Mouse (Mus musculus) liver, adult 2 months (tissue): Measurements from ENCODE around the gene Styx. TPM values are rescaled to one million over a fixed set of nuclear protein-coding genes. Genes with fewer than 3 reads are reported as not detected.

ENCODE experiments used
- DNase-seq: peaks from one replicate; pipeline ENCODE4 v3.0.0-alpha.2; 2011; ENCODE audit warnings: low read depth, low spot score; ENCODE audit errors: extremely low read depth
- H3K27ac ChIP-seq: fragments of 200-500 bp; replicated peaks from 2 replicates; pipeline ENCODE4 v1.5.1; 2012; ENCODE audit warnings: low read depth, mild to moderate bottlenecking, control low read depth, inconsistent platforms, low read length; ENCODE audit not compliant: insufficient read depth
- H3K27me3 ChIP-seq: fragments of 200-500 bp; 2 replicates; pipeline ENCODE4 v1.6.1; 2012; ENCODE audit warnings: mild to moderate bottlenecking, moderate library complexity, low read length, inconsistent platforms; ENCODE audit not compliant: control insufficient read depth, insufficient read depth
- H3K36me3 ChIP-seq: fragments of 200-500 bp; 2 replicates; pipeline ENCODE4 v1.6.1; 2012; ENCODE audit warnings: low read length, inconsistent platforms; ENCODE audit not compliant: control insufficient read depth, insufficient read depth
- H3K4me1 ChIP-seq: fragments of 200-500 bp; 2 replicates; pipeline ENCODE4 v1.6.1; 2011; ENCODE audit warnings: low read length; ENCODE audit not compliant: control insufficient read depth, insufficient read depth
- H3K4me3 ChIP-seq: fragments of 200-500 bp; 2 replicates; pipeline ENCODE4 v1.5.1; 2011; ENCODE audit warnings: low read depth, mild to moderate bottlenecking, control low read depth, low read length, moderate library complexity; ENCODE audit not compliant: insufficient read depth
- H3K79me2 ChIP-seq: fragments of 200-500 bp; 2 replicates; pipeline ENCODE4 v1.6.1; 2012; ENCODE audit warnings: inconsistent platforms, mild to moderate bottlenecking, low read length, moderate library complexity; ENCODE audit not compliant: control insufficient read depth, insufficient read depth
- H3K9ac ChIP-seq: fragments of 200-500 bp; 2 replicates; pipeline ENCODE4 v1.6.1; 2012; ENCODE audit warnings: low read depth, mild to moderate bottlenecking, control low read depth, inconsistent platforms, low read length
- CTCF ChIP-seq: fragments of 200-500 bp; IDR thresholded peaks from 2 replicates; pipeline ENCODE4 v1.5.1; 2011; ENCODE audit warnings: low read depth, low read length, control low read depth
- POLR2A ChIP-seq: fragments of 200-500 bp; IDR thresholded peaks from 2 replicates; pipeline ENCODE4 v1.6.1; 2011; ENCODE audit warnings: low read length, control low read depth; ENCODE audit not compliant: insufficient read depth; ENCODE audit errors: extremely low read depth
- WGBS: fragments of 180-500 bp; shearing (Covaris S2); methylation state at CpG from one replicate; pipeline ENCODE4 v1.1.7; 2018; 5-methylcytosine and 5-hydroxymethylcytosine counted together
- polyA plus RNA-seq: library from polyadenylated mRNA; depleted of rRNA; stranded (reverse); fragments of >200 nt; gene quantifications from 2 replicates; pipeline ENCODE4 v1.2.3, GENCODE M21; 2012
- total RNA-seq: library from RNA; depleted of rRNA; stranded (reverse); fragments of >200 nt; gene quantifications from 2 replicates; pipeline ENCODE4 v1.2.3, GENCODE M21; 2014

Gene Styx
- total and polyA plus RNA-seq, 2 experiments, result 1.4 to 5.3 TPM

GRCm38 (mm10) chr14:45328072-45328713 is 22.7 kb upstream of the Styx start:
- H3K27me3 ChIP-seq, result no peaks in the 10 kb centered on the region
- peaks cover 9% of the 10 kb centered on the region; the same call in 1 of the 2 replicates for H3K79me2 ChIP-seq
- H3K4me3 ChIP-seq, result no peak overlapping the region
- 95% methylated on average over 4 of the region's 4 CpGs for WGBS
- peaks cover 15% of the 10 kb centered on the region for H3K36me3 ChIP-seq
- TF ChIP-seq POLR2A (no peak), CTCF (no peak)
- no peaks in the 10 kb centered on the region; the same call in 1 of the 2 replicates for H3K4me1 ChIP-seq
- no peak for DNase-seq
- no peak overlapping the region for H3K9ac ChIP-seq
- H3K27ac ChIP-seq, result no peak overlapping the region

DNA sequence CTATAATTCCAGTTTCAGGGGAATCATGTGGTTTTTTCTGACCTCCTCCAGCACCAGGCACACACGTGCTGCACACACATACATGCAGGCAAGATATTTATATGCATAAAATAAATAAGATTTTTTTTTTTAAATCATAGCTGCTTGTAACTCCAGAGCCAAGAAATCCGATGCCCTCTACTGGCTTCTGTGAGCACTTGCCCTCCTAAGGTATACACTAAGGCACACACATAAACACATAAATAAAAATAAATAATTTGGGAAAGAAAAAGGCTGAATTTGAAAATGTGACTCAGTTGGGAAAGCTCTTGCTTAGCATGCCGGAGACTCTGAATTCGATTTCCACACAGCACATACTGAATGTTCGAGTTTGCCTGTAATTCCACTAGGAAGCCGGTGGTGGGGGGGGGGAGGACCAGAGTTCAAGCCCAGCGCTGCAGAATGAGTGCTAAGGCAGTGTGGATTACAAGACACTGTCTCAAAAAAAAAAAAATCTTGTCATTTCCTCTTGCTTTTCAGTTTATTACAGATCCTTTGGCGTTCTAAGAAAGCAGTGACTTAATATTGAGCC is 21.8 kb upstream of the Styx start:
- peak overlapping the region; percentile 17; the same call in 1 of the 2 replicates for H3K9ac ChIP-seq
- WGBS, result 12% methylated on average over 8 of the region's 8 CpGs

GRCm38 (mm10) chr14:45329589-45330181 is 21.2 kb upstream of the Styx start, which contains the start of gene Psmc6:
Gene Psmc6, plus strand, starts transcription at chr14:45329788.
- peak; percentile 85 for DNase-seq
- H3K79me2 ChIP-seq, result peaks cover 9% of the 10 kb centered on the region; the same call in 1 of the 2 replicates
- peak within 1 kb of the TSS; percentile 93 for H3K9ac ChIP-seq
- TF ChIP-seq CTCF (peak; percentile 92), POLR2A (peak; percentile 71)
- H3K4me3 ChIP-seq, result peak within 1 kb of the TSS; percentile 94
- no peaks in the 10 kb centered on the region for H3K27me3 ChIP-seq
- WGBS, result under 1% methylated on average over 44 of the region's 44 CpGs
- peak within 1 kb of the TSS; percentile 84 for H3K27ac ChIP-seq
- H3K36me3 ChIP-seq, result peaks cover 25% of the 10 kb centered on the region
- no peaks in the 10 kb centered on the region; the same call in 1 of the 2 replicates for H3K4me1 ChIP-seq

More for the DNA sequence above, 21.8 kb upstream of the Styx start:
- no peak for TF ChIP-seq POLR2A
- TF ChIP-seq CTCF, result no peak
- peak overlapping the region; percentile 30 for H3K27ac ChIP-seq
- peak; percentile 69 for DNase-seq
- H3K36me3 ChIP-seq, result peaks cover 21% of the 10 kb centered on the region
- H3K27me3 ChIP-seq, result no peaks in the 10 kb centered on the region
- H3K4me3 ChIP-seq, result peak overlapping the region; percentile 39
- no peaks in the 10 kb centered on the region; the same call in 1 of the 2 replicates for H3K4me1 ChIP-seq
- peaks cover 9% of the 10 kb centered on the region; the same call in 1 of the 2 replicates for H3K79me2 ChIP-seq

DNA sequence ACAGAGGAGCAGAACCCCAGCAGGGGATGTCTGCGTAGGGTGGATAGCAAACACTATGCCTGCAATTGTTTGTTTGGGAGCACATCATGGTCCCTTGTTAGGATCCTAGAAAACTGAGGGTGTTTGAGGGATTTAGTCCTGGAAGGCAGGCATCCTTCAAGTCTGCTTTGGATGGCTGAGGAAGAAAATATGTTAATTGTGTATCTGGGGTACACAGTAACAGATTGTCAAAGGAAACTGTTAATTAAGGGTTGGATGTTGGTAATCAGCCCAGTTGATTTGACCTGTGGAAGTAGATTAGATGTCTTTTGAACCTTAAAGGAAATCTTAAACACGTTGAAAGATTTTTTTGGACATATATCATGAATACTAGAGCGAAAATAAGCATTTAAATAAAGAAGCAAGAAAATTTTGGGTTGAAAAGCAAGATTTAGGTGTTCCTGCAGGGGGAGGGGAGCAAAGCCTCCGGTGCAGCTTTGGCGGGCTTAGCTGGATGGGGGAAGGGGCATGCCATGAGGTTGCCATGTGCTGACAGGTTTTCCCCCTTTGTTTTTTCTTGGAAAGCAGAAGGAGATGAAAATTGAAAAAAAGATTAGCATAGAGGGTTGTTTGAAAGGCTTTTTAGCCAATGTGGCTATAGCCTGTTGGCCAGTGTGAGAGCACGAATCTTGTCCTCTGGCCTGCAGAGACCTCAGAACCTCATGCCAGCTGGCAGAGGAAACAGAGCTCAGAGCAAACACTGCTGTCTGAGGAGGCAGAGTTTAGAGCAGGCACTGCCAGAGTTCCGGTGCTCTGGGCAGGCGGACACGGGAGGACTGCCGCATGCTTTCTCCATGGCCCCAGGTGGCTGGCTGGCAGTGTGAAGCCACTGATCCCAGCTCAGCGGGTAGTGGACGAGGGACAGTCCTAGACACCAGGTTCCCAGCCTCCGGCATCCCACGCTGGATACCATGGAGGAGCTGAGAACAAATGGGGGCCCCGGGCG is 13.6 kb downstream of the Styx start:
- Histone ChIP-seq H3K4me3 (no peak overlapping the region), H3K36me3 (peaks cover 8% of the 10 kb centered on the region), H3K79me2 (no peaks in the 10 kb centered on the region), H3K27ac (peak overlapping the region; percentile 57), H3K27me3 (no peaks in the 10 kb centered on the region), H3K9ac (0 out of 2 replicates have a peak overlapping the region, but pooled peaks have one; percentile 18), H3K4me1 (peaks cover 3% of the 10 kb centered on the region; the same call in 1 of the 2 replicates)
- TF ChIP-seq CTCF (peak; percentile 6; the same call in 1 of the 2 replicates), POLR2A (no peak)
- DNase-seq, result peak; percentile 96
- 36% methylated on average over 16 of the region's 16 CpGs for WGBS

GRCm38 (mm10) chr14:45365196-45365587 is 14.3 kb downstream of the Styx start:
- Histone ChIP-seq H3K4me3 (no peak overlapping the region), H3K27ac (peak overlapping the region; percentile 57), H3K79me2 (no peaks in the 10 kb centered on the region), H3K9ac (0 out of 2 replicates have a peak overlapping the region, but pooled peaks have one; percentile 18), H3K36me3 (peaks cover 13% of the 10 kb centered on the region), H3K27me3 (no peaks in the 10 kb centered on the region), H3K4me1 (peaks cover 3% of the 10 kb centered on the region; the same call in 1 of the 2 replicates)
- TF ChIP-seq CTCF (no peak), POLR2A (no peak)
- no peak for DNase-seq
- 84% methylated on average over 6 of the region's 6 CpGs for WGBS
